30 mouse cellular contexts compared by ENCODE assay signal in the genomic region with DNA sequence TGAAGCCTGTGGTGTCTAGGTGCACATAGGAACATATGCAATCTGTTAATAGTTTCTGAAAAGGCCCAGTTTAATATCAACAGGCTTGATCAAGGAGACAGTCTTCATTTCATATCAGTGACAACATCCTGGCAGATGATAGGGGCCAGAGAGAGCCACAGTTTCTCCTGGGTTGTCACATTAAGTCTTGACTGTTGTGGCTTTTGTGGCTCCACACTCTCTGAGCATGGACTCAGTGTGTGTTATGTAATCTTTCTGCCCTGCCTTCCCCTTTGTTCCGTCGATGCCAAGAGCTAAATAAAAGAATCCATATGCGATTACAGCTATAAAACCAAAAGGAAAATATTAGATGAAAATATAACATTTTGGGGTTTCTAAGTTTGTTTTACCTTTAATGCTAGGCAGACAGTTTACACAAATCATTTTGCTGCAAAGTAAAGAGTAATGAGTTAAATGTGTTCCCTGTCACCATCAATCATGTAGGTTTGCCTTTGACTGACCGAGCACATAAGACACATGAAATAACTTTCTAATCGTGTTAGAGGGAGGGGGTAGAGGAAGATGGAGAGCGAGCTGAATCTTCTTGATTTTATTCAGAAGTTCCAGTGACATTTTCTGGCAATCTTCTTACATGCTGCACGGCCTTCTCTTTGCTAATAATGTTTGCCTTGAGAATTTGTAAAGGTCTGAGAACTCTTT.
DNase-seq lines count a peak whose midpoint lies in the region; ATAC-seq and TF ChIP-seq lines count a peak whose summit lies in the region.
"Had no signal": no experiment of that assay in that cellular context is flagged by ENCODE, and none has a peak within 500 bp of the region (broad histone marks: within the 10 kb centered on the region; RNA-seq: fewer than 3 reads in every experiment).

No protein-coding gene starts in this region.

- 0 out of 2 replicates have a peak, but pooled peaks have one; percentile 26 for ATAC-seq in embryonic facial prominence, embryonic 14.5 days (ENCODE audit: low read depth)
- peak; percentile 70 for ATAC-seq in megakaryocyte progenitor cell, adult 5-6 weeks (replicated peaks; ENCODE audit: poor library complexity)
- ATAC-seq: forebrain, embryonic 15.5 days; hindbrain, postnatal 0 days; inflammation-experienced regulatory T-cells, adult 6 months; intestine, postnatal 0 days; Patski had no signal

- no peaks in the 10 kb centered on the region for H3K9me3 ChIP-seq in embryonic facial prominence, embryonic 14.5 days (ENCODE audit: control insufficient read depth, low read length)
- H3K9me3 ChIP-seq: forebrain, embryonic 12.5 days; forebrain, embryonic 15.5 days; G1E; heart, embryonic 12.5 days; heart, embryonic 15.5 days; hindbrain, embryonic 10.5 days had no signal

- H3K27ac ChIP-seq in heart, adult 2 months, result no peak overlapping the region
- H3K27ac ChIP-seq in embryonic facial prominence, embryonic 14.5 days (replicated peaks; ENCODE audit: low read depth, low read length), result 0 out of 2 replicates have a peak overlapping the region, but pooled peaks have one; percentile 29
- no peak overlapping the region for H3K27ac ChIP-seq in layer of hippocampus, adult 2 months
- H3K27ac ChIP-seq: forebrain, embryonic 12.5 days; forebrain, embryonic 15.5 days; heart, embryonic 15.5 days; hindbrain, embryonic 10.5 days; hindbrain, embryonic 14.5 days; hindbrain, postnatal 0 days had no signal

- TF ChIP-seq POLR2A in heart, adult 2 months (IDR thresholded peaks at IDR 0.05; ENCODE audit: insufficient read depth, low read depth, low read length), result no peak

- no peaks in the 10 kb centered on the region for H3K79me2 ChIP-seq in heart, adult 2 months (replicated peaks; ENCODE audit: control insufficient read depth, insufficient read depth, low read length)

- no peak overlapping the region for H3K4me3 ChIP-seq in heart, adult 2 months
- no peak overlapping the region for H3K4me3 ChIP-seq in embryonic facial prominence, embryonic 14.5 days (ENCODE audit: low read depth, low read length)
- H3K4me3 ChIP-seq in layer of hippocampus, adult 2 months, result no peak overlapping the region
- H3K4me3 ChIP-seq: erythroblast, embryonic 14.5 days; forebrain, embryonic 12.5 days; forebrain, embryonic 15.5 days; heart, embryonic 12.5 days; heart, embryonic 15.5 days; hindbrain, embryonic 10.5 days had no signal

- no peaks in the 10 kb centered on the region for H3K36me3 ChIP-seq in heart, adult 2 months (ENCODE audit: control insufficient read depth, insufficient read depth, low read length)
- H3K36me3 ChIP-seq in embryonic facial prominence, embryonic 14.5 days (ENCODE audit: control insufficient read depth, insufficient read depth, low read length), result no peaks in the 10 kb centered on the region
- H3K36me3 ChIP-seq: forebrain, embryonic 12.5 days; forebrain, embryonic 15.5 days; G1E; heart, embryonic 12.5 days; heart, embryonic 15.5 days; hindbrain, embryonic 10.5 days had no signal

- 74% methylated on average over 7 of the region's 7 CpGs for WGBS in heart, adult 2 months
- 33% methylated on average over 7 of the region's 7 CpGs for WGBS in embryonic facial prominence, embryonic 14.5 days

- H3K27me3 ChIP-seq in heart, adult 2 months (ENCODE audit: control insufficient read depth, insufficient read depth, low read length), result no peaks in the 10 kb centered on the region
- H3K27me3 ChIP-seq in embryonic facial prominence, embryonic 14.5 days (replicated peaks; ENCODE audit: control insufficient read depth, insufficient read depth, low read length), result no peaks in the 10 kb centered on the region
- H3K27me3 ChIP-seq: CH12.LX; forebrain, embryonic 12.5 days; forebrain, embryonic 15.5 days; heart, embryonic 12.5 days; heart, embryonic 15.5 days had no signal

- TF ChIP-seq EP300 in heart, adult 2 months (IDR thresholded peaks at IDR 0.05; ENCODE audit: insufficient read depth, low read depth, low read length), result no peak

- intact Hi-C loops in heart, adult 2 months (cut with DNase I), result no loop called here

- no peak overlapping the region for H3K4me2 ChIP-seq in embryonic facial prominence, embryonic 14.5 days (ENCODE audit: low read depth, low read length)
- H3K4me2 ChIP-seq: forebrain, embryonic 12.5 days; forebrain, embryonic 15.5 days; heart, embryonic 12.5 days; heart, embryonic 15.5 days; hindbrain, embryonic 14.5 days had no signal

- no peaks in the 10 kb centered on the region for H3K4me1 ChIP-seq in heart, adult 2 months (ENCODE audit: control insufficient read depth, insufficient read depth, low read length)
- peaks cover 5% of the 10 kb centered on the region for H3K4me1 ChIP-seq in embryonic facial prominence, embryonic 14.5 days (ENCODE audit: control insufficient read depth, insufficient read depth, low read length)
- H3K4me1 ChIP-seq: forebrain, embryonic 12.5 days; forebrain, embryonic 15.5 days; heart, embryonic 12.5 days; heart, embryonic 15.5 days; hindbrain, embryonic 10.5 days had no signal

- TF ChIP-seq CTCF in heart, adult 2 months (IDR thresholded peaks at IDR 0.05), result no peak
- TF ChIP-seq CTCF in layer of hippocampus, adult 2 months (conservative IDR thresholded peaks at IDR 0.05), result no peak

- DNase-seq in heart, adult 11 months, result peak; percentile 63
- DNase-seq in heart, adult 2 months, result no peak
- DNase-seq in embryonic facial prominence, embryonic 14.5 days (ENCODE audit: low spot score), result peak; percentile 74
- DNase-seq in layer of hippocampus, adult 2 months (ENCODE audit: low spot score in 2 of 2), result no peak
- DNase-seq in embryo, embryonic 10.5 days (ENCODE audit: low spot score), result no peak
- DNase-seq: adrenal gland, postnatal 10 days; adrenal gland, postnatal 36 days; B cell, adult 2 months; cerebellum, adult 18-20 months; cerebellum, adult 9-10 months; cerebellum, postnatal 14 days; embryo, embryonic 11 days; gastrocnemius, postnatal 25 days; heart, postnatal 10 days; heart, postnatal 36 days; kidney, adult 8-10 months had no signal

- no peak overlapping the region for H3K9ac ChIP-seq in heart, adult 2 months (ENCODE audit: low read depth, low read length)
- no peak overlapping the region for H3K9ac ChIP-seq in embryonic facial prominence, embryonic 14.5 days (ENCODE audit: low read depth, low read length)
- H3K9ac ChIP-seq: forebrain, embryonic 12.5 days; forebrain, embryonic 15.5 days; heart, embryonic 12.5 days; heart, embryonic 15.5 days; hindbrain, embryonic 14.5 days had no signal

Comparison
In these comparisons a context has a peak if more than half of its experiments do, and no peak if none do; other contexts are left out.
1. DNase-seq: peak in heart, adult 11 months (single experiment) and embryonic facial prominence, embryonic 14.5 days (single experiment); none in heart, adult 2 months (0 of 2), layer of hippocampus, adult 2 months (0 of 2) and embryo, embryonic 10.5 days (single experiment).